Mouse (Mus musculus) liver, postnatal 0 days (tissue): ENCODE data around the gene Gadd45gip1.

Source experiments
- CTCF ChIP-seq: sonication (generic); IDR thresholded peaks from 2 replicates; pipeline ENCODE4 v1.5.1; 2016; ENCODE audit warnings: antibody characterized with exemption, low read depth
- EP300 ChIP-seq: IDR thresholded peaks from 2 replicates; pipeline ENCODE4 v1.6.1; 2016; ENCODE audit warnings: antibody characterized with exemption, low read depth, mild to moderate bottlenecking

- TF ChIP-seq EP300 (no peak), CTCF (no peak)
These were observed 47.6 kb downstream of the Gadd45gip1 start for GRCm38 (mm10) chr8:84878915-84879314.
